Mouse (Mus musculus): ENCODE measurements around the gene Traf4. TPM values are rescaled to one million over a fixed set of nuclear protein-coding genes. Genes with fewer than 3 reads are reported as not detected.
"Not testable (repeated sequence)": the region's sequence is repeated elsewhere in the genome, so short reads cannot be mapped to it uniquely, and the experiment has no call there.

Traf4 gene
- total RNA-seq, 2 experiments from 2014 or later: 52.2 to 53.0 TPM

GRCm38 (mm10) chr11:78138023-78138422 is 27.4 kb downstream of the Traf4 start:
- DNase-seq: no peak

DNA sequence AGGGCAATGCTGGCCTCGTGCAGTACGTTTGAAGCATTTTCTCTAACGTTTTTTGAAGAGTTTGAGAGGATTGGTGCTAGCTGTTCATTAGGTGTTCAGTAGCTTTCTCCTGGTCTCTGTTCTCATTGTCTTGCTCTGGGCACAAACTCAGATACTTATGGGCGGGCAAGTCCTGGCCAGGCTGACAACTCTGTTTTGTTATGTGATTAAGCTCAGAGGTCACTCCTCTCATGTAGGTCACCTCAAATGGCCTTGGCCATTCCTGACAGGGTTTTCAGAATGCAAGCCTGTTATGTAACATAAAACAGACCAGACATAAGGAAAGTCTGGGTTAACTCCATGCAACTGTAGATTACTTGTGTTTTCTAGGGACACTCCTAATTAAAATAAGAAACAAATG is 27.8 kb downstream of the Traf4 start:
- no peak for DNase-seq

DNA sequence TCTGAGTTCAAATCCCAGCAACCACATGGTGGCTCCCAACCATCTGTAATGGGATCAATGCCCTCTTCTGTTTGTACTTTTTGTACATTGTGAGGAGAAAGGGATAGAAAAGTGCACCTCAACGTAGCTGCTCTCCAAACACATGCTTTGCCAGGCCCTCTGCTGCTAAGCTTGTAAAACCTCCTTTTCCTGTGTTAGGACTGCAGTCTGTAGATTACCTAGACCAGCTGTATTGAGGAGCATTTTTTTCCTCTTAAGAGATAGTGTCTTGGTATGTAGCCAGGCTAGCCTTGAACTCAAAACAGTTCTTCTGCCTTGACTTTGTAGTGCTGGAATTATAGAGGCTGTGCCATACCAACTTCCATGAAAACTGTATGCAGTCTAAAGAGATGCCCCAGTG is 29.3 kb downstream of the Traf4 start:
- no peak for DNase-seq

DNA sequence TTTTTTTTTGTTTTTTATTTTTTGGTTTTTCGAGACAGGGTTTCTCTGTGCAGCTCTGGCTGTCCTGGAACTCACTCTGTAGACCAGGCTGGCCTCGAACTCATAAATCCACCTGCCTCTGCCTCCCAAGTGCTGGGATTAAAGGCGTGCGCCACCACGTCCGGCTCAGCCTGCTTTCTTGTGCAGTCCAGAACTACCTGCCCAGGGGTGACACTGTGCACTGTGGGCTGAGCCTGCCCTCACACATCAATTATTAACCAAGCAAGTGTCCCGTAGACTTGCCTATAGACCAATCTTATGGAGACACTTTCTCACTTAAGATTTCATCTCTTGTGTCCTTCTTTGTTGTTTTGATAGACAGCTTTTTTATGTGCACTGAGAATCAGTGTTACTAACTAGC is 30.1 kb downstream of the Traf4 start:
- not testable (repeated sequence) for DNase-seq

DNA sequence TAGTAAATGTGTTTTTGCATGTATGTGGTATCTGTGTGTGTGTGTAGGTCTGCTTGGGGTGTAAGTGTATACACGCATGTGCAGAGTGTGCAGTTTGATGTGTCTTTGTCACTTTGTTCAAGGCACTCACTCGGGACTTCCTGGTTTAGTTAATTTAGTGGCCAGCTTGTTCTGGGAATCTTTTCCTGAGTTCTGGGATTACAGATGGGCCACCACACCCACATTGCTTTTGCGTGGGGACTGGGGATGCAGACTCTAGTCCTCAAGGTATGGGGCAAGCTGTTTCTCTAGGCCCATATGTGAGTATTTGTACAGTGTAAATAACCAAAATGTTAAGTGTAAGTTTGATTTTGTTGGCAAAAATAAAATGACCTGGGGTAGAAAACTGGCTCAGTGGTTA is 31.0 kb downstream of the Traf4 start:
- no peak for DNase-seq

DNA sequence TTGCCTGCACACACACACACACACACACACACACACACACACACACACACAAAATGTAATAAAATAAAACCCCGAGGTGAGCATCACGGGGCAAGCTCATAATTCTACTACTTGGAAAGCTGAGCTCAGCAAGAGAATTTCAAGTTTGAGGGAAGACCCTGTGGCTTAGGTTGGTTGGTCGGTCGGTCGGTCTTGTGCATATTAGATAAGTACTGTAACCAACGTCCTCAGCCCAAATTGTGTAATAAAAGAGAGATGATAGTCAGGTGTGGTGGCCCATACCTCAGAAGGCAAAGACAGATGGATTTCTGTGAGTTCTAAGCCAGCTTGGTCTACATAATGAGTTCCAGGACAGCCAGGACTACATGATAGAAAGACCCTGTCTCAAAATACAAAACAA is 31.5 kb downstream of the Traf4 start:
- DNase-seq: no peak

GRCm38 (mm10) chr11:78129458-78129857 is 35.9 kb downstream of the Traf4 start:
- no peak for DNase-seq

DNA sequence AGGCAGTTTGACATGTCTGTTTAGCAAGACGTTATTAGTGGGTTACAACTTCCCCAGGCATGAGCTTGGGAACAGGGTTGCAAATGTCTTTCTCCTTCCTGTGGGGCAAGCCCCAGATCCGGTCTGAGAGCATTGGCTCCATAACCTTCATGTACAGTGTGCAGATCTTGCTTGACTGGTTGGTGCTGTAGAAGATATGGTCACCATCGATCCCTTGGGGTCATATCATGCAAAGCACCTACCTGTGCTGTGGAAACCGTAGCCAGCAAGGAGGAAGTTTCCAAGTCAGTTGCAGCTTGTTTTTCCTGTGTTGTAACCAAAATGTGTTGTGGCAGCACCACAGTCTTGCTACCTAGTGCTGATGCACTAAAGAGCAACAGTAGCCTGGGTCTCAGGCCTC is 38.6 kb downstream of the Traf4 start:
- no peak for DNase-seq

- no peak for DNase-seq
These were observed 39.7 kb downstream of the Traf4 start for GRCm38 (mm10) chr11:78125691-78126090.

GRCm38 (mm10) chr11:78123782-78124181 is 41.6 kb downstream of the Traf4 start:
- no peak for DNase-seq

- no peak for DNase-seq
These were observed 42.6 kb downstream of the Traf4 start for GRCm38 (mm10) chr11:78122815-78123214.

DNA sequence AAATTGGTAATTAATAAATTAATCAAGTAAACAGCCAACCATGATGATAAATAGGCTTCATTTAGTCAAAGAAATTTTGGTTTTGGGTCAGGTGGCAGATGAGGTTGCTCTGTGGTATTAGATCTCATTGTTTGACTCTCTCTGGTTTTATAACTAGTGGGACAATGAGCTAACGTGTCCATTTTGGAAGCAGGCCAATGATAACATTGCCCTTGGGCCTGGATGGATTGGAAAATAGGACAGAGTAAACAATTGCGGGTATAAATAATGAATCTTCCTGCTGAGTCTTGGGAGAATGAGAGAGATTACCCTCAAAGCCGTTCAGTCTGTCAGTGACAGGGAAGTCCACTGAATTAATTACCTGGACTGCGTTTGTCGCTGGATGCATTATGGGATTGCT is 44.2 kb downstream of the Traf4 start:
- peak; percentile 51 for DNase-seq

- DNase-seq: no peak
These were observed 45.5 kb downstream of the Traf4 start for GRCm38 (mm10) chr11:78119898-78120297.

DNA sequence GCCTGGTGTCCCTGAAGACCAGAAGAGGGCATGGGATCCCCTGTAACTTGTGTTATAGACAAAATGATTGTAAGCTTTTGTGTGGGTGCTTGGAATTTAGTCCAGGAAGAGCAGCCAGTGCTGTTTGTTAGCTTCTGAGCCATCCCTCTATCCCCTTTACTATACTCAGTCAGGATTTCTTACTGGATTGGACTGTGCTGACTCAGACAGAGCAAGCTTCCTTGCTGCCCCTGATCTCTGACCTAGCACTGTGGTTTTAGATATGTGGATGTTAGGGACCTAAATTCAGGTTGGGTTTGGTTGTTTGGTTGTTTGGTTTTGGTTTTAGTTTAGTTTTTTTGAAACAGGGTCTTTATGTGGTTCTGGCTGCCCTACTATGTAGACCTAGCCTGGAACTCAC is 46.9 kb downstream of the Traf4 start:
- no peak for DNase-seq

GRCm38 (mm10) chr11:78116146-78116410 is 49.3 kb downstream of the Traf4 start:
- no peak for DNase-seq

DNA sequence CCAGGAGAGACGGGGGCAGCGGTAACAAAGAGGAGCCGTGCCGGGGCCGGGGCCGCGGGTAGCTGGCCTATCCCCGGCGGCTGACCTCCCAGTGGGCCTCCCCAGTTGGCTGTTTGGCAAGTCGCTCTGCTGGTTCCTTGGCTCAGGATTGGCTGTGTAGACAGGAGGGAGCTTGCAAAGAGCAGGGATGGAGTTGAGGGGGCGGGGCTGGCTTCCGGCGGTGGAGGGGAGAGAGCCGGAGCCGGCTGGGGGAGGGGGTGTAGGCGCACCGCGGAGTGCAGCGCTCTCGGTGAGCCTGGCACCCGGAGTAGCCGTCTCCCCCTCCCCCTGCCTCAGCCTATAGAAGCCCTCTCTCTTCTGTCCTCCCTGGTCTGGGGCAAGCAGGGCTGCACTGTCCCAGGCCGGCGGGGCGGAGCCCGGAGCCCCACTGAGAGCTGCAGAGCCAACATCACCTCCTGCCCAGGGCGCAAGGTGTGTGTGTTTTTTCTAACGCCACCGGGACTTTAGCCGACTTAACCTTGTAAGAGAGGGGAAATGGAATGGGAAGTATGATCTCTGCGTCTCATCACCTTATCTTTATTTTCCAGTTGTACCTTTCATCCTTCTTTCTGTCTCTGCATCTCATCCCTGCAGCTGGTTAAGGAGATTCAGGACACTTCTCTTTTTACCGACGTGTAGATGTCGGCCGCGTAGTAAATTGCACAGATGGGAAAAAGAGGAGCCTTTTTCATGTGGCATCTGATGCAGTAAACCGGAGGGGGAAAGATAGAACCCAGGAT is 49.8 kb downstream of the Traf4 start:
- DNase-seq: peak; percentile 95

DNA sequence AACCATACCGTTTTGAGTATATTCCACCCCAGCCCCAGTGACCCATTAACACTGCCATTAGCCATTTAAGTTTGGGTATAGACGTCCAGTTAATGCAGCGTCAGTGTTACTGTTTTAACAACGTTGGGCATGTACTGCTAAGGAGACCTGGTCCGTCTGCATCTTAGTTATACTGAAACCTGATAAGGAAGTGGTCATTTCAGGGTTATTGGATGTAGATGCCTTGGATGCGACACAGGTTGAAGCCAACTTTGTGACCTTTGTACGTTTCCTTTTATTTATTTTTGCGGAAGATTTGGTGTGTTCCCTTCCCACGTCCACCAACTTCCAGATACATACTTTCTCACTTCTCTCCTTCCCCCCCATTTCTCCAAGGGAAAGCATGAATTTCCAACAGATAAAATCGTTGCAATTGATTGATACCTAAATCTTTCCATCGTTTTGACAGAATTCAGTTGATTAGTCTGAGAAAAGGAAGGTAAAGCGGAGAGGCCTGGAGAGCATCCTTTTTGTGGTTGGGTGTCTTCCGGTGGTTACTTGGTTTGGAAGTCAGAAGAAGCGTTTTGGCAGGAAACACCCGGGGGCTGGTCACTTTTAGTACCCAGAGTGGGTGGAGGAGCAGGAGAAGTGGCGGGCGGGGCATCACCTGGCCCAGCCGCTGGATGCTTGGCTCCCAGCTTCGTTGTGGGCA is 50.6 kb downstream of the Traf4 start:
- no peak for DNase-seq

- DNase-seq: no peak
These were observed 51.8 kb downstream of the Traf4 start for GRCm38 (mm10) chr11:78113616-78114015.

Small RNAs within 50 kb of the gene (microRNA-seq; reads per million reads assigned to microRNA genes)
- not detected for gene Mir7653

Other genes starting within 250 kb of the Traf4 start
- 1 to 10 TPM; 2.5 to 3.6 TPM for gene Sez6, start 234.8 kb downstream of the Traf4 start, total RNA-seq (2021)
- 10 to 100 TPM; 42.9 to 55.3 TPM for gene Phf12, start 182.8 kb downstream of the Traf4 start, total RNA-seq (2021)
- gene Dhrs13, start 133.3 kb downstream of the Traf4 start, total RNA-seq (2021): 10 to 100 TPM in 1 of 2 experiments, 1 to 10 TPM in 1; 8.6 to 10.4 TPM
- 10 to 100 TPM; 79.1 to 95.9 TPM for gene Flot2, start 127.7 kb downstream of the Traf4 start, total RNA-seq (2021)
- 10 to 100 TPM; 30.4 to 35.0 TPM for gene Eral1, start 85.2 kb downstream of the Traf4 start, total RNA-seq (2021)
- gene Fam222b, start 70.9 kb downstream of the Traf4 start, total RNA-seq (2021): 10 to 100 TPM; 14.7 to 15.3 TPM
- gene Nek8, start 11.1 kb upstream of the Traf4 start, total RNA-seq (2021): 10 to 100 TPM in 1 of 2 experiments, 1 to 10 TPM in 1; 8.6 to 10.9 TPM
- gene Tlcd1, start 11.1 kb upstream of the Traf4 start, total RNA-seq (2021): 10 to 100 TPM; 34.4 to 45.6 TPM
- gene Rpl23a, start 18.0 kb upstream of the Traf4 start, total RNA-seq (2021): 1,000 to 10,000 TPM; 1,780 to 1,853 TPM
- 100 to 1,000 TPM in 1 of 2 experiments, 10 to 100 TPM in 1; 93.0 to 100 TPM for gene Rab34, start 22.8 kb upstream of the Traf4 start, total RNA-seq (2021)
- gene Proca1, start 27.8 kb upstream of the Traf4 start, total RNA-seq (2021): 10 to 100 TPM; 14.8 to 18.1 TPM
- gene Sdf2, start 80.2 kb upstream of the Traf4 start, total RNA-seq (2021): 10 to 100 TPM; 67.9 to 68.2 TPM
- gene Supt6, start 80.4 kb upstream of the Traf4 start, total RNA-seq (2021): 10 to 100 TPM; 46.9 to 50.9 TPM
- gene 2610507B11Rik, start 96.2 kb upstream of the Traf4 start, total RNA-seq (2021): 100 to 1,000 TPM; 138 to 184 TPM
- 1 to 10 TPM in 1 of 2 experiments, under 1 TPM in 1; 0.57 to 2.2 TPM for gene BC030499, start 125.3 kb upstream of the Traf4 start, total RNA-seq (2021)
- 10 to 100 TPM; 11.2 to 16.1 TPM for gene Spag5, start 135.9 kb upstream of the Traf4 start, total RNA-seq (2021)
- gene Aldoc, start 157.4 kb upstream of the Traf4 start, total RNA-seq (2021): 1 to 10 TPM; 8.3 to 8.6 TPM
- gene Pigs, start 162.8 kb upstream of the Traf4 start, total RNA-seq (2021): 10 to 100 TPM; 40.1 to 40.3 TPM
- 10 to 100 TPM; 36.1 to 42.5 TPM for gene Unc119, start 177.9 kb upstream of the Traf4 start, total RNA-seq (2021)
- under 1 TPM in 1 of 2 experiments, not detected in 1; 0.09 TPM for gene Foxn1, start 221.0 kb upstream of the Traf4 start, total RNA-seq (2021)

Measured in adrenal gland, postnatal 10 days (tissue).